Mouse (Mus musculus) liver, embryonic 15.5 days (tissue): ENCODE results near the gene Lamc3. TPM values are rescaled to one million over a fixed set of nuclear protein-coding genes. Genes with fewer than 3 reads are reported as not detected.

ENCODE experiments used
- ATAC-seq: fragments of 200-750 bp; cut with Nextera tagmentation; 2 replicates; pipeline ENCODE4 v1.8.0; 2017; ENCODE audit warnings: moderate number of reproducible peaks, mild to moderate bottlenecking, moderate library complexity; ENCODE audit not compliant: insufficient read depth
- H3K27ac ChIP-seq: fragments of 300-500 bp; sonication (generic); replicated peaks from 2 replicates; pipeline ENCODE4 v1.5.1; 2015; ENCODE audit warnings: mild to moderate bottlenecking, inconsistent platforms
- H3K27me3 ChIP-seq: fragments of 300-500 bp; sonication (generic); 2 replicates; pipeline ENCODE4 v1.6.1; 2015; ENCODE audit warnings: mild to moderate bottlenecking, inconsistent platforms
- H3K36me3 ChIP-seq: fragments of 300-500 bp; sonication (generic); replicated peaks from 2 replicates; pipeline ENCODE4 v1.6.1; 2015; ENCODE audit warnings: moderate library complexity, mild to moderate bottlenecking, inconsistent platforms
- H3K4me1 ChIP-seq: fragments of 300-500 bp; sonication (generic); replicated peaks from 2 replicates; pipeline ENCODE4 v1.6.1; 2015; ENCODE audit warnings: inconsistent platforms
- H3K4me2 ChIP-seq: fragments of 300-500 bp; sonication (generic); 2 replicates; pipeline ENCODE4 v1.6.1; 2015; ENCODE audit warnings: moderate library complexity, mild to moderate bottlenecking, inconsistent platforms
- H3K4me3 ChIP-seq: fragments of 300-500 bp; sonication (generic); replicated peaks from 2 replicates; pipeline ENCODE4 v1.5.1; 2015; ENCODE audit warnings: mild to moderate bottlenecking, inconsistent platforms
- H3K9ac ChIP-seq: fragments of 300-500 bp; sonication (generic); 2 replicates; pipeline ENCODE4 v1.6.1; 2015; ENCODE audit warnings: moderate library complexity, mild to moderate bottlenecking, inconsistent platforms
- H3K9me3 ChIP-seq: fragments of 300-500 bp; sonication (generic); replicated peaks from 2 replicates; pipeline ENCODE4 v1.6.1; 2016; ENCODE audit warnings: inconsistent platforms
- WGBS: fragments of 180-500 bp; shearing (Covaris S2); methylation state at CpG from one replicate; pipeline ENCODE4 v1.1.7; 2015; ENCODE audit warnings: mixed read lengths; ENCODE audit not compliant: insufficient replicate concordance; 5-methylcytosine and 5-hydroxymethylcytosine counted together
- polyA plus RNA-seq: library from polyadenylated mRNA; unstranded; fragments of >200 nt; fragmentation: Nextera tagmentation; extraction: Ambion mirVana; gene quantifications from 2 replicates; pipeline ENCODE4 v1.2.1, GENCODE M21; 2015

Gene Lamc3
- polyA plus RNA-seq, 1 experiment from 2014 or later: not detected

DNA sequence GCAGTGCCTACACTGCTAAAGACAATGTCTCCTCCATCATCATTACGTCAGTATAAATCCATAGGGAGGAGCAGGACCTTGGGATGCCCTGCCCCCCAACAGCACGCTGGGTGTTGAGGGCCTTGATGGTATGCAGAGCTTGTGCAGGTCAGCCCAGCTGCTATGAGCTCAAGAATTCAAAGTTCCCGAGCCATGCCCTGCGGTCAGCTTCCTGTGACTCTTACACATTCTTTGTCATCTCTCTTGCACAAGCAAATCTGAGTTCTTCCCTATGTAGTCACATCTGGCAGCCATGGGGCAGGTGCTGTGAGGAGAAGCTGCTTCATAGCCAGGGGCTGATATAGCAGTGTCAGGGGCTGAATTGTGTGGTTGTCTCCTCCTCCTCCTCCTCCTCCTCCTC lies 48.0 kb downstream of the Lamc3 start:
- no peak for ATAC-seq
- no peak overlapping the region for H3K4me2 ChIP-seq
- H3K27ac ChIP-seq: no peak overlapping the region
- no peaks in the 10 kb centered on the region for H3K9me3 ChIP-seq
- H3K4me1 ChIP-seq: no peaks in the 10 kb centered on the region; the same call in 1 of the 2 replicates
- no peaks in the 10 kb centered on the region for H3K36me3 ChIP-seq
- no peak overlapping the region for H3K9ac ChIP-seq
- H3K4me3 ChIP-seq: no peak overlapping the region
- WGBS: 39% methylated on average over 4 of the region's 4 CpGs
- H3K27me3 ChIP-seq: peaks cover 6% of the 10 kb centered on the region; the same call in 1 of the 2 replicates

DNA sequence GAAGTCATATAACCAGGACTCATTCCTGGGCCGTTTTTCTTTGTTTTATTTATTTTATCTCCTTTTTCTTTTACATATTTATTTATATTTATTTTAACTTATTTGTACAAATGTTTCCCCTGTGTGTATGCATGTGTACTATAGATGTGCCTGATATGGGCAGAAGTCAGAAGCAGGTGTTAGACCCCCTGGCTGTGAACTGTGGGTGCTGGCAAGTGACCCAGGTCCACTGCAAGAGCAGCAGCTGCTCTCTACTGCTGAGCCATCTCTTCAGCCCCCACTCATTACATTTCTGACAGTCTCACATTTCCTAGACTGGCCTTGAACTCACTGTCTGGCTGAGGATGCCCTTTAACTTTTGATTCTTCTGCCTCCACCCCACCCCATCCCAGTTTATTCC lies 51.2 kb downstream of the Lamc3 start:
- Histone ChIP-seq H3K9ac (no peak overlapping the region), H3K4me3 (no peak overlapping the region), H3K9me3 (no peaks in the 10 kb centered on the region), H3K36me3 (no peaks in the 10 kb centered on the region), H3K4me1 (no peaks in the 10 kb centered on the region; the same call in 1 of the 2 replicates), H3K4me2 (no peak overlapping the region), H3K27ac (no peak overlapping the region), H3K27me3 (no peaks in the 10 kb centered on the region)
- WGBS: 70% methylated on average over 1 of the region's 1 CpGs
- no peak for ATAC-seq

DNA sequence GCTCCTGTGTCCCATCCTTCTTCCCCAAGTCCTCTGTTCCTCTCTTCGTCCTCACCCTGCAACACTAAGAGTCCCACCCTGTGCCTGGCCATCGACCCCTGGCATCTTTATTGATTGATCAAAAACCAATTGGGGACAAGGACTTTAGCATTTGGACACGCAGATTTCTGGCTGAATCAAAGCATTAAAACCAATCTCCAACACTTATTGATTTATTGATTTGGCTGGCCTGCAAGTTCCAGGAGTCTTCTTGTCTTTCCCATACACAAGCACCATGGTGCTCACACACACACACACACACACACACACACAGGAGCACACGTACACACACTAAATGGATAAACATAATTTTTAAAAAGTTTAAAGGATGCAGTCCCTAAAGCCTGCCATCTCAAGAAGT lies 55.9 kb downstream of the Lamc3 start:
- no peaks in the 10 kb centered on the region for H3K9me3 ChIP-seq
- H3K4me3 ChIP-seq: no peak overlapping the region
- H3K36me3 ChIP-seq: no peaks in the 10 kb centered on the region
- H3K27me3 ChIP-seq: peaks cover 8% of the 10 kb centered on the region; the same call in 1 of the 2 replicates
- H3K27ac ChIP-seq: no peak overlapping the region
- 36% methylated on average over 4 of the region's 4 CpGs for WGBS
- H3K4me2 ChIP-seq: no peak overlapping the region
- H3K9ac ChIP-seq: no peak overlapping the region
- ATAC-seq: no peak
- no peaks in the 10 kb centered on the region for H3K4me1 ChIP-seq

DNA sequence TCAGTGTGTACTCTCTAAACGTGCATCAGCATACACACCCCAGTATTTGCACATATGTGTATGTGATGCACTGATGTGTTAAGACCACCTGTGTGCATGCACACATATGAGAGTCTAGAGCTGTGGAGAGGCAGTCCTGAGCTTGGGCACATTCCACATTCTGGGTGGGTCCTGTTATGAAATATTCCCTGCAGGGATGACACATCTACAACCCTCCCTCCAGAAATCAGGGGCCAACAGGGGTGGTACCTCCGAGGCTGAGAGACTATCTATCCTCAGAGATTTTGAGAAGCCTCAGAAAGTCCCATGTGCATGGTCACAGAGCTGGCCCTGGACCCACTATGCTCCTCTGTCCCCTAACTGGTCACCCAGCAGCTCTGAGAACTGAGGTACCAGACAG lies 58.5 kb downstream of the Lamc3 start:
- Histone ChIP-seq H3K36me3 (no peaks in the 10 kb centered on the region), H3K9ac (no peak overlapping the region), H3K4me1 (peaks cover 7% of the 10 kb centered on the region; the same call in 1 of the 2 replicates), H3K27me3 (peaks cover 32% of the 10 kb centered on the region), H3K27ac (no peak overlapping the region), H3K4me2 (no peak overlapping the region), H3K9me3 (no peaks in the 10 kb centered on the region), H3K4me3 (no peak overlapping the region)
- 43% methylated on average over 2 of the region's 2 CpGs for WGBS
- no peak for ATAC-seq

DNA sequence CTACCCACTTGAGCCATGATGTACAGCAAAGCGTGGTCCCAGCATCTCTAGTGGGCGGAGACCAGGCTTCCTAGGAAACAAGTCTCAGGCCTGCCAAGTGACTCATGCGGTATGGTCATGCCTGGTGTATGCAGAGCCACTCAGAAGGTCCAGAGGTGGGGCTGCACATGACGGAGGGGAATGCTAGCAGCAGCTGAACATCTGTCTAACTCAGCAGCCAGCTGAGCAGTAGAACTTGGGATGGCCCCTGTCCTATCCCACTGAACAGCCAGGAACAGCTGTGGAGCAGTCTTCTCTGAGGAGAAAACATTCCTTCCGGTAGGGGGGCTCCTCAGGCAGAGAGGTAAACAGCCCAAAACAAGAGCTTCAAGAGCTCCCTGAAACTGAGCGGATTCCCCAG lies 61.3 kb downstream of the Lamc3 start:
- H3K27ac ChIP-seq: no peak overlapping the region
- H3K4me3 ChIP-seq: no peak overlapping the region
- H3K9ac ChIP-seq: no peak overlapping the region
- H3K36me3 ChIP-seq: no peaks in the 10 kb centered on the region
- H3K4me2 ChIP-seq: no peak overlapping the region
- WGBS: 55% methylated on average over 6 of the region's 6 CpGs
- no peak for ATAC-seq
- H3K27me3 ChIP-seq: peaks cover 55% of the 10 kb centered on the region
- no peaks in the 10 kb centered on the region for H3K9me3 ChIP-seq
- H3K4me1 ChIP-seq: peaks cover 12% of the 10 kb centered on the region; the same call in 1 of the 2 replicates

DNA sequence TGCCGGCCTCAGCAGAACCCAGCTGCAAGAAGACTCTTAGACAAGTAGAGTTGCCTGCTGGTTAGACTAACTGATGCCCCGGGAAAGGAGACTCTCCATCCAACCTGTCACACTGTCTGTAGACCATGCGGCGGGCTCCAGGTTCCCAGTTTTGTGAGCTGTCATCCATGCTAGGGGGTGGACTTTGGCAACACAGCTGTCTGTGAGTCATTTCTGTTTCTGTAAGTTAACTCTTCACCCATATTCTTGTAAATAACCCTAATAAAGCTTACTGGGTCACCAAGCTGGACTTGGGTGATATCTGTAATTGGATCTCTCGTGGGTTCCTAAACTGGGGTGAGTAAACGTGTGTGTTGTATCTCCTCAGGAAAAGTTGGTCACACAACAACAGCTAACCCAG lies 61.7 kb downstream of the Lamc3 start:
- WGBS: 54% methylated on average over 6 of the region's 6 CpGs

DNA sequence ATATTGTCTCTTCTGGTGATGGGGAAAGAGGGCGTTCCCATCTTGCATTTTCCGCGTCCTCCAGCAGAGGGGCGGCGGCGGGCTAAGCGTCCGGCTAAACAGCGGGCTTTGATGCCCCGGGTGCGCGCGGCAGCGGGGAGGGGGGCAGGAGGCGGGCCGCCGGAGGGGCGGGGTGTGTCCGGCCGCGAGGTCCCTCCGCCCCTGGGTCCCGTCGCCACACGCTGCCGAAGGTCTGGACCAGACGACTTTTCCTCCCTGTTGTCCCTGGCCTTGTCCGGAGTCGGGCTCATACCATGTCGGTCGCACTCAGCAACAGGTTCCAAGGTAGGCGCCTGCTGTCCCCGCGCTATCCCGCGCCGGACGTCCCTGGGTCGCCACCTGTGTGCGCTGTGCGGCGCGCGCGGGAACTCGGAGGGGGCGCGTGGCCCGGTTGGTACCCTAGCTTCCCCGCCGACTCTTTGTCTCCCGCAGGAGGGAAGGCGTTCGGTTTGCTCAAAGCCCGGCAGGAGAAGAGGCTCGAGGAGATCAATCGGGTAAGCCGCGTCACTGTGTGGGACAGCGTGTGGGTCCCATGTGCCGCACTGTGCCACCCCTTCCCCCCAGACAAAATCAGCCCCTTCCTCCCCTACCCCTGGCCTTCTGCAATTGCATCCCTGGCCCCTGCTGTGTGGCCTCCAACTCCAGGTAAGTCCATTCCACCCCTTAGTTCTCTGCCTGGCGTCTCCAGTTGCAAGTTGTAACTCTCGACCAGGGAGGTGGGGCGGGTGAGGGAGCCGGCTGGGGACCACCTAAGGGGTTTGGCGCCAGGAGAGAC lies 63.2 kb downstream of the Lamc3 start, which contains the start of gene Aif1l:
Gene Aif1l, plus strand, starts transcription at position 82 of the 814 bp plus-strand sequence.
- H3K4me1 ChIP-seq: peaks cover 12% of the 10 kb centered on the region; the same call in 1 of the 2 replicates
- peak within 1 kb of the TSS; percentile 73 for H3K4me2 ChIP-seq
- H3K27ac ChIP-seq: no peak within 1 kb of the TSS
- peaks cover 52% of the 10 kb centered on the region for H3K27me3 ChIP-seq
- under 1% methylated on average over 66 of the region's 66 CpGs for WGBS
- peak within 1 kb of the TSS; percentile 46 for H3K4me3 ChIP-seq
- H3K36me3 ChIP-seq: no peaks in the 10 kb centered on the region
- no peaks in the 10 kb centered on the region for H3K9me3 ChIP-seq
- no peak within 1 kb of the TSS for H3K9ac ChIP-seq
- no peak for ATAC-seq

More for the DNA sequence above, 61.7 kb downstream of the Lamc3 start:
- H3K9me3 ChIP-seq: no peaks in the 10 kb centered on the region
- H3K4me2 ChIP-seq: no peak overlapping the region
- no peak overlapping the region for H3K9ac ChIP-seq
- no peak for ATAC-seq
- no peaks in the 10 kb centered on the region for H3K36me3 ChIP-seq
- H3K27ac ChIP-seq: no peak overlapping the region
- H3K4me3 ChIP-seq: no peak overlapping the region
- H3K4me1 ChIP-seq: peaks cover 12% of the 10 kb centered on the region; the same call in 1 of the 2 replicates
- peaks cover 55% of the 10 kb centered on the region for H3K27me3 ChIP-seq

DNA sequence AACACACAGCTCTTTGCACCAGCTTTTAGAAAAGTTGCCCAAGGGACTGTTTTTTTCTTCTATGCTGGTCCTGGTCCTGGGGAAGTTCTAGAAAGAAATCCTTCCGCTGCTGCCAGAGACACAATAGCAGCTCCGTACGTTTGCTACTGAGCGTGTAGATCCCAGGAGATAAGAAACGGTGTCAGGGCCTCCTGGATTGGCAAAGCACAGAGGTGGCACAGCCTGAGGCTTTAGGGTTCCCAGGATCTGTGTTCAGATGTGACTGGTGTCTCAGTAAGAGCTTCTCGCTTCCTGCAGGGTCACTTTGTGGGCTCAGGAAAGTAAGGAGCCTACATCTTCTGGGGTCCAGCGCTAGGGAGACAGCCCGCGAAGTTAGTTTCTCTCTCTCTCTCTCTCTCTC lies 63.9 kb downstream of the Lamc3 start:
- ATAC-seq: no peak
- WGBS: 31% methylated on average over 9 of the region's 9 CpGs

DNA sequence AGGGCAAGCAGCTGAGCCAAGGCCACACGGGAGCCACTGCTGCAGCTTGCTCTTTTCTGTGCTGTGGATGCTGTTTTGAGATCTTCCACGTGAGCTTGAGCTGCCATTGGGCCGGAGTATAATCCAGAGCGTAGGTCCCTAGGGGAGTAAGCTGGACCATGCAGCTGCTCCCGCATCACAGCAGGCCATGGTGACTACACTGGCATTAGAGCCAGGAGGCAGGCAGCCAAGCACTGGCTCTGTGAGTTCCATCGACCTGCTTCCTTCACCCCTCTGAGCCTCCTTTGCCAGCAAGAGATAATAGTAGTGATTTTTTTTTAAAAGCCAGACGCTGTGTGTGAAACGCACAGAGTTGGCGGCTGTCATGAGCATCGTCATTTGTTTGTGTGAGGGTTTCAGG lies 65.1 kb downstream of the Lamc3 start:
- Histone ChIP-seq H3K4me3 (no peak overlapping the region), H3K27ac (no peak overlapping the region), H3K4me2 (no peak overlapping the region), H3K27me3 (peaks cover 47% of the 10 kb centered on the region), H3K9me3 (no peaks in the 10 kb centered on the region), H3K4me1 (peaks cover 12% of the 10 kb centered on the region; the same call in 1 of the 2 replicates), H3K36me3 (no peaks in the 10 kb centered on the region), H3K9ac (no peak overlapping the region)
- ATAC-seq: no peak
- WGBS: 79% methylated on average over 10 of the region's 10 CpGs

More for the DNA sequence above, 63.9 kb downstream of the Lamc3 start:
- Histone ChIP-seq H3K4me2 (no peak overlapping the region; the same call in 1 of the 2 replicates), H3K27ac (no peak overlapping the region), H3K27me3 (peaks cover 52% of the 10 kb centered on the region), H3K4me3 (no peak overlapping the region), H3K4me1 (peaks cover 12% of the 10 kb centered on the region; the same call in 1 of the 2 replicates), H3K36me3 (no peaks in the 10 kb centered on the region), H3K9ac (no peak overlapping the region), H3K9me3 (no peaks in the 10 kb centered on the region)

DNA sequence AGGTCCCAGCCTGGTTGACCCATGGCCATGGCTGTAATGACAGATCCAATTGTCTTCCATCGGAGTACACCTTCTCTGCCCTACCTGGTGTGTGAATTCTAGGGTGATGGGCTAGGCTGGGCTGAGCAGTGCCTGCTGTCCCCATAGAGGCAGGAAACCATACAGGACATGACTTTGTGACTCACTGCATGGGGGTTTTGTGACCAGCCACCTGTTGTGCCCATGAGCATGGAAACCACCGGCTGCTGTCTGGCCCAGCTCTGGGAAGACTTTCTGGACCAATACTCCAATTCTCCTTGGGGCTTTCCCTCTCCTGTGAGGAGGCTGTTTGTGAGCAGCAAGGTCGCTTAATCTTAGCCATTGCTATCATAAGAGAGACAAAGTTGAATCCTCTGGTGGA lies 65.6 kb downstream of the Lamc3 start:
- H3K9me3 ChIP-seq: no peaks in the 10 kb centered on the region
- no peak for ATAC-seq
- WGBS: 62% methylated on average over 3 of the region's 3 CpGs
- H3K9ac ChIP-seq: no peak overlapping the region
- H3K36me3 ChIP-seq: no peaks in the 10 kb centered on the region
- H3K27ac ChIP-seq: no peak overlapping the region
- no peak overlapping the region for H3K4me2 ChIP-seq
- peaks cover 12% of the 10 kb centered on the region; the same call in 1 of the 2 replicates for H3K4me1 ChIP-seq
- H3K27me3 ChIP-seq: peaks cover 47% of the 10 kb centered on the region
- no peak overlapping the region for H3K4me3 ChIP-seq

DNA sequence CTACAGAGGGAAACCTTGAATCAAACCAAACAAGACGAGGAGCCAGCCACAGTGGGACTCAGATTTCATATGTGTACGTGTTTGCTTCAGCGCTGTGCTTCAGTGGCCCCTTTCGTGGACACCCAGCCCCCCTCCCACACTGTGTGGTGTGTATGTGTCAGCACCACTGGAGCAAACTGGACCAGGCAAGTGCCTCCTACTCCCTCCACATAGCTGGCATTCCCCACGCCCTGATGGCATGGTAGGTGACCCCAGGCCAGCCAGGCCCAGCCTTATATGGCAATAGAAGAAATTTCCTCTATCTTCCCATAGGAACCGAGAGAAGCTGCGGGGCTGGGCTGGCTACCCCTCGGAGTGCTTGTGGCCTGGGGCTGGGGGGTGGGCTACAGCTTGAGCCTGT lies 66.6 kb downstream of the Lamc3 start:
- peaks cover 42% of the 10 kb centered on the region for H3K27me3 ChIP-seq
- H3K9me3 ChIP-seq: no peaks in the 10 kb centered on the region
- H3K9ac ChIP-seq: no peak overlapping the region
- no peak overlapping the region for H3K4me2 ChIP-seq
- no peak overlapping the region for H3K27ac ChIP-seq
- ATAC-seq: no peak
- H3K36me3 ChIP-seq: no peaks in the 10 kb centered on the region
- 64% methylated on average over 8 of the region's 8 CpGs for WGBS
- H3K4me3 ChIP-seq: no peak overlapping the region
- peaks cover 12% of the 10 kb centered on the region; the same call in 1 of the 2 replicates for H3K4me1 ChIP-seq
